In the genomic region with DNA sequence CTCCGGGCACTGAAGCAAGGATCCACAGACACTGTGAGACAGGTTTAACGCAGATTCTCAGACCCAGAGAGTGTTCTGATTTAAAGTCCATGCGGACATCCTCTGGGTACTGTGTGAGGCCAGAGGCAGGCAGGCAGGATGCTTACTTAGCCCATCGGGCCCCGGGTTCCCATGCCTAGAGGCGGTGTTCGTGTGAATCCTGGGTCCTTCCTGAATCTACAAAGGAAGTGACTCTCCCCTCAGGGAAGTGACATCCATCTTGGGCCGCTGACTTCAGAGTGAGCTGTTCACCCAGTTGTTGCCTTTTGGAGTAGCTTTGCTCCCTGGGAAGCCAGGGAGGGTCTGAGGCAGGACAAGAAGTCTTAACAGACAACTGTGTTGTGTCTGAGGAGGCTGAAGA, we compare ENCODE assay signal across 9 mouse cellular contexts. TPM values are rescaled to one million over a fixed set of nuclear protein-coding genes. Genes with fewer than 3 reads are reported as not detected.
DNase-seq lines count a peak whose midpoint lies in the region; ATAC-seq and TF ChIP-seq lines count a peak whose summit lies in the region.
"Had no signal": no experiment of that assay in that cellular context is flagged by ENCODE, and none has a peak within 500 bp of the region (broad histone marks: within the 10 kb centered on the region; RNA-seq: fewer than 3 reads in every experiment).

No protein-coding gene starts in this region.

- H3K36me3 ChIP-seq in lung, embryonic 14.5 days (ENCODE audit: insufficient read depth): no peaks in the 10 kb centered on the region
- H3K36me3 ChIP-seq in heart, embryonic 12.5 days: no peaks in the 10 kb centered on the region
- no peaks in the 10 kb centered on the region for H3K36me3 ChIP-seq in kidney, embryonic 15.5 days

- H3K27ac ChIP-seq in lung, embryonic 14.5 days (ENCODE audit: low read depth): peak overlapping the region; percentile 80
- peak overlapping the region; percentile 56 for H3K27ac ChIP-seq in heart, embryonic 12.5 days (ENCODE audit: poor library complexity, severe bottlenecking)
- peak overlapping the region; percentile 81 for H3K27ac ChIP-seq in kidney, embryonic 15.5 days

- DNase-seq in lung, embryonic 14.5 days: peak; percentile 14
- DNase-seq in lung, postnatal 25 days (ENCODE audit: low spot score): no peak
- peak; percentile 58 for DNase-seq in lung, postnatal 36 days
- no peak for DNase-seq in Muller cell, postnatal 12 days (ENCODE audit: inconsistent ontology term)
- DNase-seq: forebrain, postnatal 0 days had no signal

- H3K9ac ChIP-seq in lung, embryonic 14.5 days: no peak overlapping the region
- no peak overlapping the region for H3K9ac ChIP-seq in heart, embryonic 12.5 days
- H3K9ac ChIP-seq in kidney, embryonic 15.5 days: no peak overlapping the region
- H3K9ac ChIP-seq: forebrain, postnatal 0 days had no signal

- TF ChIP-seq CTCF in lung, embryonic 14.5 days (IDR thresholded peaks at IDR 0.05; ENCODE audit: low read depth): no peak

- H3K4me2 ChIP-seq in lung, embryonic 14.5 days: 0 out of 2 replicates have a peak overlapping the region, but pooled peaks have one; percentile 12
- H3K4me2 ChIP-seq in heart, embryonic 12.5 days: no peak overlapping the region
- no peak overlapping the region for H3K4me2 ChIP-seq in kidney, embryonic 15.5 days

- no peak for ATAC-seq in lung, embryonic 14.5 days (ENCODE audit: insufficient read depth)
- no peak for ATAC-seq in heart, embryonic 12.5 days (ENCODE audit: insufficient number of reproducible peaks, low FRiP score)
- no peak for ATAC-seq in kidney, embryonic 15.5 days (replicated peaks; ENCODE audit: low FRiP score)
- no peak for ATAC-seq in erythroid progenitor cell, adult 5-6 weeks (replicated peaks; ENCODE audit: low FRiP score, poor library complexity, severe bottlenecking)
- ATAC-seq: forebrain, postnatal 0 days; Patski had no signal

- H3K4me1 ChIP-seq in lung, embryonic 14.5 days (ENCODE audit: insufficient read depth): peaks cover 5% of the 10 kb centered on the region; the same call in 1 of the 2 replicates
- peaks cover 13% of the 10 kb centered on the region; the same call in 1 of the 2 replicates for H3K4me1 ChIP-seq in heart, embryonic 12.5 days (replicated peaks)
- H3K4me1 ChIP-seq in kidney, embryonic 15.5 days: peaks cover 11% of the 10 kb centered on the region; the same call in 1 of the 2 replicates

- no peaks in the 10 kb centered on the region for H3K9me3 ChIP-seq in lung, embryonic 14.5 days (ENCODE audit: low read depth, low read length)
- H3K9me3 ChIP-seq in heart, embryonic 12.5 days (replicated peaks): no peaks in the 10 kb centered on the region
- H3K9me3 ChIP-seq in kidney, embryonic 15.5 days (replicated peaks): no peaks in the 10 kb centered on the region

- H3K27me3 ChIP-seq in lung, embryonic 14.5 days (ENCODE audit: insufficient read depth, low read length): no peaks in the 10 kb centered on the region
- H3K27me3 ChIP-seq in heart, embryonic 12.5 days (replicated peaks): no peaks in the 10 kb centered on the region
- no peaks in the 10 kb centered on the region for H3K27me3 ChIP-seq in kidney, embryonic 15.5 days
- H3K27me3 ChIP-seq: Patski had no signal

- 72% methylated on average over 8 of the region's 8 CpGs for WGBS in lung, embryonic 14.5 days
- WGBS in heart, embryonic 12.5 days: 75% methylated on average over 8 of the region's 8 CpGs
- WGBS in kidney, embryonic 15.5 days: 82% methylated on average over 8 of the region's 8 CpGs

- no peak overlapping the region for H3K4me3 ChIP-seq in lung, embryonic 14.5 days (ENCODE audit: low read depth, low read length)
- no peak overlapping the region for H3K4me3 ChIP-seq in heart, embryonic 12.5 days
- no peak overlapping the region for H3K4me3 ChIP-seq in kidney, embryonic 15.5 days (replicated peaks)

RNA-seq across cellular contexts. Expression of gene Inpp5d, which starts 19.6 kb away (rescaled TPM):
- 9.3 and 11.2 TPM in 2 replicates for polyA plus RNA-seq in lung, embryonic 14.5 days (2014; fragmentation: Nextera tagmentation; extraction: Ambion mirVana)
- polyA plus RNA-seq in heart, embryonic 12.5 days (2016; fragmentation: Nextera tagmentation; extraction: Ambion mirVana): 5.9 and 7.9 TPM in 2 replicates
- polyA plus RNA-seq in kidney, embryonic 15.5 days (2015; fragmentation: Nextera tagmentation; extraction: Ambion mirVana): 8.8 and 10.2 TPM in 2 replicates
- 23.1 and 27.0 TPM in 2 replicates for total RNA-seq in erythroid progenitor cell, adult 5-6 weeks (2015; ENCODE audit: low replicate concordance)
- total RNA-seq in erythroid progenitor cell, adult 5-6 weeks (2017; ENCODE audit: low replicate concordance): 15.1 TPM in 2 replicates

Comparison
In these comparisons a context has a peak if more than half of its experiments do, and no peak if none do; other contexts are left out.
1. DNase-seq: peak in lung, embryonic 14.5 days (single experiment) and lung, postnatal 36 days (single experiment); none in lung, postnatal 25 days (single experiment) and Muller cell, postnatal 12 days (single experiment).
2. Peak in every context shown above with its lines, with median percentiles within 50 percentile points of each other: H3K27ac ChIP-seq.